In the genomic region with DNA sequence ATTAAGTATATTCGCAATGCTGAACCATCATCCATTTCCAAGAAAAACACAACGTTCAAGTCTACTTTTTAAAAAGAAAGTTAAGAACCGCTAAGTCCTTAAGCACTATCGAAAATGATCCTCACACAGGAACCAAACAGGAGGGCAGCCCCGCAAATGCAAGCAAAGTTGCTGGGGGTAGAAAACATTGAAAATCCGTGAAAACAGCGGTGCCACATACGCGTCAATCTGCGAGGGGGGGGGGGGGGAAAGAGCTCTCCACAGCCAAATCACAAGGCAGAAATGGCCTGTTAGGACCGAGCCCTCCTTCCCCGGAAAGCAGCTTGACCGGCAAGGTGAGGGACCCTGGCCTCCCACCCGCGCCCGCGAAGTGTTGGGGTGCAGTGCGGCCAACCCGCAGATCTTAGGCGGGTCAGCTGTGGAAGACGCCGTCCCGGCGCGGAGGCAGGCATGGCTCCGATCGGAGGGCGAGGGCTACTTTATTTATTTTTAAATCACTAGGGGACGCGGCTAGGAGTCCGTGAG, we compare ENCODE assay signal across 8 mouse cellular contexts. TPM values are rescaled to one million over a fixed set of nuclear protein-coding genes. Genes with fewer than 3 reads are reported as not detected.
DNase-seq lines count a peak whose midpoint lies in the region; ATAC-seq and TF ChIP-seq lines count a peak whose summit lies in the region.

No protein-coding gene starts in this region.

- H3K27me3 ChIP-seq in kidney, adult 2 months (replicated peaks; ENCODE audit: control insufficient read depth, insufficient read depth, low read length), result no peaks in the 10 kb centered on the region
- H3K27me3 ChIP-seq in hindbrain, postnatal 0 days (ENCODE audit: insufficient read depth, low read length), result no peaks in the 10 kb centered on the region
- H3K27me3 ChIP-seq in midbrain, embryonic 15.5 days (replicated peaks), result no peaks in the 10 kb centered on the region

- H3K4me1 ChIP-seq in kidney, adult 2 months (ENCODE audit: control insufficient read depth, insufficient read depth, low read length), result 0 out of 2 replicates have a peak, but pooled peaks cover 3% of the 10 kb centered on the region
- 0 out of 2 replicates have a peak, but pooled peaks cover 3% of the 10 kb centered on the region for H3K4me1 ChIP-seq in brown adipose tissue, adult 24 weeks (ENCODE audit: control insufficient read depth, insufficient read depth, insufficient read length, low read length)
- no peaks in the 10 kb centered on the region for H3K4me1 ChIP-seq in hindbrain, postnatal 0 days (ENCODE audit: insufficient read depth, low read length)
- H3K4me1 ChIP-seq in midbrain, embryonic 15.5 days, result no peaks in the 10 kb centered on the region

- H3K9ac ChIP-seq in hindbrain, postnatal 0 days (replicated peaks; ENCODE audit: low read length), result peak overlapping the region; percentile 51
- peak overlapping the region; percentile 36 for H3K9ac ChIP-seq in midbrain, embryonic 15.5 days

- H3K4me3 ChIP-seq in kidney, adult 2 months (ENCODE audit: insufficient read depth, low read depth, low read length), result peak overlapping the region; percentile 63
- peak overlapping the region; percentile 77 for H3K4me3 ChIP-seq in brown adipose tissue, adult 24 weeks (ENCODE audit: insufficient read depth, low read depth, low read length)
- H3K4me3 ChIP-seq in hindbrain, postnatal 0 days (ENCODE audit: low read length), result peak overlapping the region; percentile 94
- H3K4me3 ChIP-seq in midbrain, embryonic 15.5 days, result peak overlapping the region; percentile 94

- no peaks in the 10 kb centered on the region for H3K9me3 ChIP-seq in hindbrain, postnatal 0 days (ENCODE audit: low read length)
- no peaks in the 10 kb centered on the region for H3K9me3 ChIP-seq in midbrain, embryonic 15.5 days

- 2% methylated on average over 31 of the region's 31 CpGs for WGBS in kidney, adult 2 months
- WGBS in hindbrain, postnatal 0 days, result 1% methylated on average over 25 of the region's 31 CpGs
- 2% methylated on average over 31 of the region's 31 CpGs for WGBS in midbrain, embryonic 15.5 days

- H3K36me3 ChIP-seq in kidney, adult 2 months (ENCODE audit: control insufficient read depth, insufficient read depth, low read length), result peaks cover 2% of the 10 kb centered on the region; the same call in 1 of the 2 replicates
- H3K36me3 ChIP-seq in hindbrain, postnatal 0 days (ENCODE audit: insufficient read depth, low read length), result no peaks in the 10 kb centered on the region
- H3K36me3 ChIP-seq in midbrain, embryonic 15.5 days (replicated peaks), result no peaks in the 10 kb centered on the region

- DNase-seq in kidney, adult 2 months, result no peak
- no peak for DNase-seq in kidney, postnatal 25 days
- no peak for DNase-seq in hindbrain, postnatal 0 days (ENCODE audit: low spot score)
- no peak for DNase-seq in right cerebral cortex, postnatal 25 days
- DNase-seq in urinary bladder, postnatal 4 days (ENCODE audit: low spot score in 2 of 2), result no peak
- DNase-seq in kidney, postnatal 14 days, result no peak

- H3K4me2 ChIP-seq in hindbrain, postnatal 0 days (ENCODE audit: low read depth, low read length), result peak overlapping the region; percentile 87
- peak overlapping the region; percentile 93 for H3K4me2 ChIP-seq in midbrain, embryonic 15.5 days

- TF ChIP-seq CTCF in kidney, adult 2 months (conservative IDR thresholded peaks at IDR 0.05; ENCODE audit: insufficient read depth, insufficient read length, low read depth, low read length), result no peak
- no peak for TF ChIP-seq CTCF in hindbrain, postnatal 0 days (IDR thresholded peaks at IDR 0.05; ENCODE audit: low read depth)

- H3K27ac ChIP-seq in kidney, adult 2 months (ENCODE audit: insufficient read depth, low read depth, low read length), result no peak overlapping the region
- no peak overlapping the region for H3K27ac ChIP-seq in brown adipose tissue, adult 24 weeks (replicated peaks; ENCODE audit: low read depth, low read length)
- peak overlapping the region; percentile 65; the same call in 1 of the 2 replicates for H3K27ac ChIP-seq in hindbrain, postnatal 0 days
- peak overlapping the region; percentile 98; the same call in 1 of the 2 replicates for H3K27ac ChIP-seq in midbrain, embryonic 15.5 days

- no peak for ATAC-seq in hindbrain, postnatal 0 days
- no peak for ATAC-seq in midbrain, embryonic 15.5 days (replicated peaks)

- TF ChIP-seq POLR2A in kidney, adult 2 months (IDR thresholded peaks at IDR 0.05; ENCODE audit: low read depth, low read length), result no peak

RNA-seq across cellular contexts. Expression of gene Hmgb2, which starts 0.9 kb away (rescaled TPM):
- polyA plus RNA-seq in kidney, adult 2 months (2012; rRNA removed), result 4.2 and 6.8 TPM in 2 replicates
- polyA plus RNA-seq in brown adipose tissue, adult 24 weeks (2012; ENCODE audit: insufficient read depth, insufficient read length, missing spikeins), result 2.1 and 4.9 TPM in 2 replicates
- total RNA-seq in hindbrain, postnatal 0 days (2014; rRNA removed), result 14.6 and 14.8 TPM in 2 replicates
- polyA plus RNA-seq in hindbrain, postnatal 0 days (2015; fragmentation: Nextera tagmentation; extraction: Ambion mirVana), result 140 and 154 TPM in 2 replicates
- polyA plus RNA-seq in midbrain, embryonic 15.5 days (2015; fragmentation: Nextera tagmentation; extraction: Ambion mirVana), result 46.1 and 61.2 TPM in 2 replicates

RNA-seq across cellular contexts. Expression of gene Sap30, which starts 23.2 kb away (rescaled TPM):
- polyA plus RNA-seq in kidney, adult 2 months (2012; rRNA removed), result 26.6 and 35.1 TPM in 2 replicates
- polyA plus RNA-seq in brown adipose tissue, adult 24 weeks (2012; ENCODE audit: insufficient read depth, insufficient read length, missing spikeins), result 3.9 and 6.5 TPM in 2 replicates
- total RNA-seq in hindbrain, postnatal 0 days (2014; rRNA removed), result 22.1 and 26.1 TPM in 2 replicates
- 20.8 and 22.0 TPM in 2 replicates for polyA plus RNA-seq in hindbrain, postnatal 0 days (2015; fragmentation: Nextera tagmentation; extraction: Ambion mirVana)
- polyA plus RNA-seq in midbrain, embryonic 15.5 days (2015; fragmentation: Nextera tagmentation; extraction: Ambion mirVana), result 32.6 and 33.4 TPM in 2 replicates

RNA-seq across cellular contexts. Expression of gene Scrg1, which starts 55.1 kb away (rescaled TPM):
- polyA plus RNA-seq in kidney, adult 2 months (2012; rRNA removed), result 0.68 and 1.2 TPM in 2 replicates
- not detected in 2 replicates for polyA plus RNA-seq in brown adipose tissue, adult 24 weeks (2012; ENCODE audit: insufficient read depth, insufficient read length, missing spikeins)
- 13.5 and 15.8 TPM in 2 replicates for total RNA-seq in hindbrain, postnatal 0 days (2014; rRNA removed)
- 49.8 and 63.2 TPM in 2 replicates for polyA plus RNA-seq in hindbrain, postnatal 0 days (2015; fragmentation: Nextera tagmentation; extraction: Ambion mirVana)
- 8.1 and 8.5 TPM in 2 replicates for polyA plus RNA-seq in midbrain, embryonic 15.5 days (2015; fragmentation: Nextera tagmentation; extraction: Ambion mirVana)

Comparison
In these comparisons a context has a peak if more than half of its experiments do, and no peak if none do; other contexts are left out.
1. H3K27ac ChIP-seq: peak in hindbrain, postnatal 0 days (single experiment) and midbrain, embryonic 15.5 days (single experiment); none in kidney, adult 2 months (single experiment) and brown adipose tissue, adult 24 weeks (single experiment).
2. Peak in every context shown above with its lines, with median percentiles within 50 percentile points of each other: H3K4me3 ChIP-seq.